Mouse (Mus musculus): ENCODE data around the gene Rbms3. TPM values are rescaled to one million over a fixed set of nuclear protein-coding genes. Genes with fewer than 3 reads are reported as not detected.

Gene Rbms3
- polyA plus RNA-seq, 1 experiment from 2014 or later = 38.3 TPM

- WGBS = 60% methylated on average over 7 of the region's 7 CpGs
- Histone ChIP-seq H3K4me1 (ENCODE audit: control insufficient read depth, insufficient read depth, low read length) (peaks cover 7% of the 10 kb centered on the region; the same call in 1 of the 2 replicates), H3K9me3 (replicated peaks; ENCODE audit: control insufficient read depth, low read length) (no peaks in the 10 kb centered on the region), H3K4me3 (ENCODE audit: low read length) (no peak overlapping the region), H3K27me3 (ENCODE audit: control insufficient read depth, insufficient read depth, low read length) (no peaks in the 10 kb centered on the region), H3K36me3 (ENCODE audit: control insufficient read depth, insufficient read depth) (no peaks in the 10 kb centered on the region), H3K4me2 (ENCODE audit: low read depth, low read length) (no peak overlapping the region), H3K27ac (ENCODE audit: low read length) (peak overlapping the region; percentile 23; the same call in 1 of the 2 replicates), H3K9ac (ENCODE audit: low read length) (no peak overlapping the region)
- ATAC-seq (replicated peaks; ENCODE audit: extremely low read depth, insufficient read depth, low FRiP score) = no peak; the same call in 1 of the 2 replicates
These were observed 485.5 kb downstream of the Rbms3 start for GRCm38 (mm10) chr9:117144057-117144723.

GRCm38 (mm10) chr9:117139971-117140370 is 489.7 kb downstream of the Rbms3 start:
- Histone ChIP-seq H3K27ac (ENCODE audit: low read length) (no peak overlapping the region), H3K27me3 (ENCODE audit: control insufficient read depth, insufficient read depth, low read length) (no peaks in the 10 kb centered on the region), H3K4me1 (ENCODE audit: control insufficient read depth, insufficient read depth, low read length) (peaks cover 3% of the 10 kb centered on the region; the same call in 1 of the 2 replicates), H3K36me3 (ENCODE audit: control insufficient read depth, insufficient read depth) (no peaks in the 10 kb centered on the region), H3K4me3 (ENCODE audit: low read length) (no peak overlapping the region), H3K4me2 (ENCODE audit: low read depth, low read length) (no peak overlapping the region), H3K9me3 (replicated peaks; ENCODE audit: control insufficient read depth, low read length) (no peaks in the 10 kb centered on the region), H3K9ac (ENCODE audit: low read length) (no peak overlapping the region)
- WGBS = 87% methylated on average over 3 of the region's 3 CpGs
- ATAC-seq (replicated peaks; ENCODE audit: extremely low read depth, insufficient read depth, low FRiP score) = no peak

GRCm38 (mm10) chr9:117136410-117136809 is 493.3 kb downstream of the Rbms3 start:
- no peaks in the 10 kb centered on the region for H3K27me3 ChIP-seq (ENCODE audit: control insufficient read depth, insufficient read depth, low read length)
- no peak overlapping the region for H3K4me3 ChIP-seq (ENCODE audit: low read length)
- WGBS = 68% methylated on average over 5 of the region's 5 CpGs
- H3K4me2 ChIP-seq (ENCODE audit: low read depth, low read length) = no peak overlapping the region
- no peaks in the 10 kb centered on the region for H3K4me1 ChIP-seq (ENCODE audit: control insufficient read depth, insufficient read depth, low read length)
- no peak overlapping the region for H3K27ac ChIP-seq (ENCODE audit: low read length)
- H3K9ac ChIP-seq (ENCODE audit: low read length) = no peak overlapping the region
- no peak for ATAC-seq (replicated peaks; ENCODE audit: extremely low read depth, insufficient read depth, low FRiP score)
- H3K36me3 ChIP-seq (ENCODE audit: control insufficient read depth, insufficient read depth) = no peaks in the 10 kb centered on the region
- no peaks in the 10 kb centered on the region for H3K9me3 ChIP-seq (replicated peaks; ENCODE audit: control insufficient read depth, low read length)

- WGBS = 34% methylated on average over 2 of the region's 2 CpGs
- H3K4me2 ChIP-seq (ENCODE audit: low read depth, low read length) = no peak overlapping the region
- H3K9me3 ChIP-seq (replicated peaks; ENCODE audit: control insufficient read depth, low read length) = no peaks in the 10 kb centered on the region
- H3K27ac ChIP-seq (ENCODE audit: low read length) = no peak overlapping the region
- H3K27me3 ChIP-seq (ENCODE audit: control insufficient read depth, insufficient read depth, low read length) = no peaks in the 10 kb centered on the region
- no peak for ATAC-seq (replicated peaks; ENCODE audit: extremely low read depth, insufficient read depth, low FRiP score)
- H3K36me3 ChIP-seq (ENCODE audit: control insufficient read depth, insufficient read depth) = no peaks in the 10 kb centered on the region
- no peaks in the 10 kb centered on the region for H3K4me1 ChIP-seq (ENCODE audit: control insufficient read depth, insufficient read depth, low read length)
- H3K4me3 ChIP-seq (ENCODE audit: low read length) = no peak overlapping the region
- no peak overlapping the region for H3K9ac ChIP-seq (ENCODE audit: low read length)
These were observed 495.7 kb downstream of the Rbms3 start for GRCm38 (mm10) chr9:117134043-117134442.

GRCm38 (mm10) chr9:117126816-117127215 is 502.9 kb downstream of the Rbms3 start:
- Histone ChIP-seq H3K4me2 (ENCODE audit: low read depth, low read length) (no peak overlapping the region), H3K36me3 (ENCODE audit: control insufficient read depth, insufficient read depth) (no peaks in the 10 kb centered on the region), H3K4me3 (ENCODE audit: low read length) (no peak overlapping the region), H3K9me3 (replicated peaks; ENCODE audit: control insufficient read depth, low read length) (no peaks in the 10 kb centered on the region), H3K4me1 (ENCODE audit: control insufficient read depth, insufficient read depth, low read length) (peaks cover 13% of the 10 kb centered on the region), H3K27me3 (ENCODE audit: control insufficient read depth, insufficient read depth, low read length) (no peaks in the 10 kb centered on the region), H3K9ac (ENCODE audit: low read length) (no peak overlapping the region), H3K27ac (ENCODE audit: low read length) (no peak overlapping the region)
- no peak for ATAC-seq (replicated peaks; ENCODE audit: extremely low read depth, insufficient read depth, low FRiP score)
- 38% methylated on average over 8 of the region's 8 CpGs for WGBS

GRCm38 (mm10) chr9:117125844-117126243 is 503.9 kb downstream of the Rbms3 start:
- Histone ChIP-seq H3K9me3 (replicated peaks; ENCODE audit: control insufficient read depth, low read length) (no peaks in the 10 kb centered on the region), H3K4me3 (ENCODE audit: low read length) (no peak overlapping the region), H3K4me1 (ENCODE audit: control insufficient read depth, insufficient read depth, low read length) (peaks cover 18% of the 10 kb centered on the region), H3K27ac (ENCODE audit: low read length) (no peak overlapping the region), H3K27me3 (ENCODE audit: control insufficient read depth, insufficient read depth, low read length) (no peaks in the 10 kb centered on the region), H3K4me2 (ENCODE audit: low read depth, low read length) (no peak overlapping the region), H3K9ac (ENCODE audit: low read length) (no peak overlapping the region), H3K36me3 (ENCODE audit: control insufficient read depth, insufficient read depth) (no peaks in the 10 kb centered on the region)
- ATAC-seq (replicated peaks; ENCODE audit: extremely low read depth, insufficient read depth, low FRiP score) = no peak
- 70% methylated on average over 6 of the region's 6 CpGs for WGBS

GRCm38 (mm10) chr9:117121572-117121971 is 508.1 kb downstream of the Rbms3 start:
- Histone ChIP-seq H3K27me3 (ENCODE audit: control insufficient read depth, insufficient read depth, low read length) (no peaks in the 10 kb centered on the region), H3K4me3 (ENCODE audit: low read length) (no peak overlapping the region), H3K27ac (ENCODE audit: low read length) (no peak overlapping the region), H3K9ac (ENCODE audit: low read length) (no peak overlapping the region), H3K36me3 (ENCODE audit: control insufficient read depth, insufficient read depth) (no peaks in the 10 kb centered on the region), H3K4me1 (ENCODE audit: control insufficient read depth, insufficient read depth, low read length) (peaks cover 5% of the 10 kb centered on the region), H3K4me2 (ENCODE audit: low read depth, low read length) (no peak overlapping the region), H3K9me3 (replicated peaks; ENCODE audit: control insufficient read depth, low read length) (no peaks in the 10 kb centered on the region)
- 0 out of 2 replicates have a peak, but pooled peaks have one; percentile 45 for ATAC-seq (replicated peaks; ENCODE audit: extremely low read depth, insufficient read depth, low FRiP score)
- 36% methylated on average over 6 of the region's 6 CpGs for WGBS

- WGBS = 82% methylated on average over 10 of the region's 10 CpGs
- Histone ChIP-seq H3K27me3 (ENCODE audit: control insufficient read depth, insufficient read depth, low read length) (no peaks in the 10 kb centered on the region), H3K4me1 (ENCODE audit: control insufficient read depth, insufficient read depth, low read length) (peaks cover 10% of the 10 kb centered on the region), H3K9ac (ENCODE audit: low read length) (no peak overlapping the region), H3K4me2 (ENCODE audit: low read depth, low read length) (no peak overlapping the region), H3K27ac (ENCODE audit: low read length) (no peak overlapping the region), H3K36me3 (ENCODE audit: control insufficient read depth, insufficient read depth) (no peaks in the 10 kb centered on the region), H3K4me3 (ENCODE audit: low read length) (no peak overlapping the region), H3K9me3 (replicated peaks; ENCODE audit: control insufficient read depth, low read length) (no peaks in the 10 kb centered on the region)
- no peak for ATAC-seq (replicated peaks; ENCODE audit: extremely low read depth, insufficient read depth, low FRiP score)
These were observed 512.5 kb downstream of the Rbms3 start for GRCm38 (mm10) chr9:117117181-117117729.

- Histone ChIP-seq H3K4me1 (ENCODE audit: control insufficient read depth, insufficient read depth, low read length) (peaks cover 12% of the 10 kb centered on the region), H3K4me3 (ENCODE audit: low read length) (no peak overlapping the region), H3K36me3 (ENCODE audit: control insufficient read depth, insufficient read depth) (no peaks in the 10 kb centered on the region), H3K9me3 (replicated peaks; ENCODE audit: control insufficient read depth, low read length) (no peaks in the 10 kb centered on the region), H3K9ac (ENCODE audit: low read length) (no peak overlapping the region), H3K27ac (ENCODE audit: low read length) (no peak overlapping the region), H3K27me3 (ENCODE audit: control insufficient read depth, insufficient read depth, low read length) (no peaks in the 10 kb centered on the region), H3K4me2 (ENCODE audit: low read depth, low read length) (no peak overlapping the region)
- no peak for ATAC-seq (replicated peaks; ENCODE audit: extremely low read depth, insufficient read depth, low FRiP score)
- WGBS = 69% methylated on average over 2 of the region's 2 CpGs
These were observed 514.1 kb downstream of the Rbms3 start for GRCm38 (mm10) chr9:117115609-117116008.
